Mouse (Mus musculus) megakaryocyte, embryonic 14.5 days (primary cell): ENCODE data around the gene Prkg2.

ENCODE experiments used
- FLI1 ChIP-seq: IDR thresholded peaks from 2 replicates; pipeline ENCODE4 v1.6.1; 2012; ENCODE audit warnings: low read length, inconsistent platforms, mixed read lengths
- GATA1 ChIP-seq: IDR thresholded peaks from 3 replicates; pipeline ENCODE4 v1.6.1; 2012; ENCODE audit warnings: mixed read lengths, low read length, inconsistent platforms, borderline replicate concordance

DNA sequence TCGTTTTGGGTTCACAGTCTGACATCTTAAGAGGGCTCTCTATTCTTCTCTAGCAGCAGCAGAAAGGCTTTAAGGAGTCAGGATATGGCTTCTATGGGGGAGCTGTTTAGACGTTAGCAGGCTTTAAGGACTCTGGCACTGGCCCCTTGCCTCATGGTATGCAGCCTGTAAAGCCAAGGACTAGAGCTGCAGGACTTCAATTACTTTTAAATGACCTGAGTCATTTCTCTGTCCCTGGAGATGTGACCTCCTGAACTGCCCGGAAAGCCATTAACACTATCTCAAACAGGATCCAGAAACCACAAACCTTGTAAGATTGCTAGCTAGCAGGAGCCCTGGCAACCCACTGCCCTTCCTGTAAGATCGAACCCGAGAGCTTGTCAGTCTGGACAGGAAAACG is 96.4 kb downstream of the Prkg2 start:
- TF ChIP-seq GATA1 (no peak), FLI1 (no peak)
